Mouse (Mus musculus) myocyte (in vitro differentiated cells): ENCODE results near the gene Zscan2.

Experiments used
- CEBPB ChIP-seq: IDR thresholded peaks from 2 replicates; pipeline ENCODE4 v1.6.1; 2011; ENCODE audit warnings: mild to moderate bottlenecking, moderate library complexity; ENCODE audit not compliant: poor library complexity, insufficient read depth, severe bottlenecking
- E2F4 ChIP-seq: IDR thresholded peaks from one replicate; pipeline ENCODE4 v1.6.1; 2011; ENCODE audit warnings: mild to moderate bottlenecking, control low read depth, moderate library complexity; ENCODE audit not compliant: insufficient read depth
- MAX ChIP-seq: IDR thresholded peaks from one replicate; pipeline ENCODE4 v1.6.1; 2011; ENCODE audit warnings: low read depth, mild to moderate bottlenecking, control low read depth
- MYOG ChIP-seq, 3 experiments: IDR thresholded peaks; one replicate each; pipeline ENCODE4 v1.6.1; 2011; ENCODE audit warnings: control low read depth in 2 of 3, low read depth in 2 of 3, mild to moderate bottlenecking in 2 of 3; ENCODE audit not compliant: insufficient read length in 2 of 3, control insufficient read depth in 1 of 3, insufficient read depth in 1 of 3
- POLR2A ChIP-seq: IDR thresholded peaks from one replicate; pipeline ENCODE4 v1.6.1; 2011; ENCODE audit warnings: low read depth, mild to moderate bottlenecking, control low read depth, moderate library complexity; ENCODE audit not compliant: insufficient read length
- REST ChIP-seq: IDR thresholded peaks from one replicate; pipeline ENCODE4 v1.6.1; 2011; ENCODE audit warnings: mild to moderate bottlenecking, control low read depth, moderate library complexity; ENCODE audit not compliant: insufficient read depth, insufficient read length
- SRF ChIP-seq: IDR thresholded peaks from one replicate; pipeline ENCODE4 v1.6.1; 2011; ENCODE audit warnings: low read depth; ENCODE audit not compliant: control insufficient read depth, insufficient read length
- TCF12 ChIP-seq: IDR thresholded peaks from one replicate; pipeline ENCODE4 v1.6.1; 2011; ENCODE audit warnings: mild to moderate bottlenecking, control low read depth; ENCODE audit not compliant: poor library complexity, insufficient read depth, severe bottlenecking
- TCF3 ChIP-seq: IDR thresholded peaks from one replicate; pipeline ENCODE4 v1.6.1; 2011; ENCODE audit warnings: low read depth, control low read depth; ENCODE audit not compliant: insufficient read length
- USF1 ChIP-seq: IDR thresholded peaks from one replicate; pipeline ENCODE4 v1.6.1; 2011; ENCODE audit warnings: low read depth, mild to moderate bottlenecking, control low read depth, moderate library complexity

- TF ChIP-seq E2F4 (no peak), POLR2A (no peak), USF1 (no peak), MYOG (IDR thresholded peaks at IDR 0.05; ENCODE audit: control insufficient read depth in 1 of 3, insufficient read depth in 1 of 3, insufficient read length in 2 of 3, low read depth in 2 of 3) (no peak), TCF12 (no peak), MAX (no peak), REST (no peak), CEBPB (no peak), SRF (no peak), TCF3 (no peak)
Measured at GRCm38 (mm10) chr7:80832191-80832590, 28.5 kb upstream of the Zscan2 start.
